Mouse (Mus musculus) G1E (cell line): Measurements from ENCODE around the gene Tubg2.

ENCODE experiments used
- CTCF ChIP-seq: IDR thresholded peaks from 2 replicates; pipeline ENCODE4 v1.5.1; 2012; ENCODE audit warnings: low read depth, low read length, inconsistent platforms, mixed read lengths
- GATA1 ChIP-seq: IDR thresholded peaks from 2 replicates; pipeline ENCODE4 v1.6.1; 2012; ENCODE audit warnings: borderline replicate concordance, low read length, inconsistent platforms, mixed read lengths
- GATA2 ChIP-seq: IDR thresholded peaks from 2 replicates; pipeline ENCODE4 v1.6.1; 2012; ENCODE audit warnings: low read depth, low read length, inconsistent platforms, borderline replicate concordance
- POLR2AphosphoS5 ChIP-seq: IDR thresholded peaks from 2 replicates; pipeline ENCODE4 v1.6.1; 2012; ENCODE audit warnings: low read depth, low read length, inconsistent platforms; ENCODE audit not compliant: insufficient replicate concordance
- TAL1 ChIP-seq: conservative IDR thresholded peaks from 2 replicates; pipeline ENCODE4 v1.6.1; 2012; ENCODE audit warnings: low read depth, low read length, inconsistent platforms, mixed read lengths

DNA sequence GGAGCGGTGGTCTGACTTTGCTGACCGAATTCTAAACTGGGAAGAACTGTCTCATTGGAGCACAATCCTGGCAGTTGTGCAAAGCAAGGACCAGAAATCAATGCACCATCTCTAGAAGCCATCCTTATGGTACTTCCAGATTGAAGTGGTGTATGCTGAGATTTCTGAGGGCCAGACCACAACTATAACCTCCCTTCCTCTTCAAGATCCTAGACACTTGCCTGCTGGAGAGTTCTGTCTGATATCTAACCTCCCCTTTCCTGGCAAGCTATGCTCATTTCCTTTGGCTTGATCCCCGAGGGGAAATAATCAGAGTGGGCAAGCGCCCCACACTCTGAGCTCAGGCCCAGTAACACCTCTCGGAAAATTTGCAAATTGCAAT is 16.7 kb downstream of the Tubg2 start:
- TF ChIP-seq CTCF (no peak), GATA2 (no peak), GATA1 (no peak), TAL1 (no peak), POLR2AphosphoS5 (no peak)
